Mouse (Mus musculus): ENCODE data around the gene Hspa4. TPM values are rescaled to one million over a fixed set of nuclear protein-coding genes. Genes with fewer than 3 reads are reported as not detected.

Gene Hspa4
- polyA plus RNA-seq, 1 experiment from 2014 or later, result 110 TPM

DNA sequence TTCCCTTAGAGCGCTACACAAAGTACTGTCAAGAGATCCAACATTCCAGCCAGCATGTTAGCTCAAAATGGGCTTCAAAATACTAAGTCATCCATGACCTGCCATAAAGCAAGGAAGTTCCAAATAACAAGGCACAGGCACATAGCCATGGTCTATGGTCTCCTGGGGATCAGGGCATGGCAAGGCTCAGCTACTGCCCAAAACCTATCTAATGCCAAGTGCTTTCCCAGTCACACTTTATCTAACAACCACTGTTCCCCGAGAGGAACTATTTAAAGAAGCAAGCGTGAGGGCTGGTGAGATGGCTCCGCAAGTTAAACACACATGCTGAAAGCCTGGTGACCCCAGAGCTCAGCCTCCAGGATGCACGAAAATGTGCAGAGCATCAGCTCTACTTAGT lies 26.9 kb downstream of the Hspa4 start:
- no peak for ATAC-seq (ENCODE audit: insufficient number of reproducible peaks, insufficient read depth, low FRiP score, low TSS enrichment)
- H3K36me3 ChIP-seq, result peaks cover 81% of the 10 kb centered on the region
- 92% methylated on average over 5 of the region's 5 CpGs for WGBS

DNA sequence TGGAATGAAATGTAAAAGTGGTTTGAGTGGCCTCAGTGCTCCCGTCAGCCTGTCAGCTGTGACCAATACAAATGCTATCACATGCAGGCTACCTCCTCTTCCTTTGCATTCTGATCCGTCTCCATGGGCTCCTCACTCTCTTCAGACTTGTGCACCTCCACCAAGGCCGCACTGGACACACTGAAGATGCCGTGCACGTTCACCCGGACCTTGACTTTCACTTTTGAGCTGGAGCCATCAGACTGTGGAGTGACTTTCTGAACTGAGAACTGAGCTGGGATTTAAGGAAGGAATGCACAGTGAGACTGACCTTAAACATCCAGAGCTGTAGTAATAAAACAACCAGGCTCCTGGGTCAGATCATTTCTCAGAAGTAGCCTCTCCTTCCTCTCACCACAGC lies 30.7 kb downstream of the Hspa4 start:
- Histone ChIP-seq H3K36me3 (peaks cover 93% of the 10 kb centered on the region), H3K4me1 (no peaks in the 10 kb centered on the region), H3K9me3 (no peaks in the 10 kb centered on the region), H3K27me3 (no peaks in the 10 kb centered on the region), H3K27ac (no peak overlapping the region), H3K9ac (no peak overlapping the region), H3K4me2 (replicated peaks) (no peak overlapping the region), H3K4me3 (no peak overlapping the region)
- WGBS, result 92% methylated on average over 6 of the region's 6 CpGs
- ATAC-seq (ENCODE audit: insufficient number of reproducible peaks, insufficient read depth, low FRiP score, low TSS enrichment), result no peak

More for the DNA sequence above, 26.9 kb downstream of the Hspa4 start:
- H3K4me2 ChIP-seq (replicated peaks), result no peak overlapping the region
- H3K4me1 ChIP-seq, result no peaks in the 10 kb centered on the region
- H3K4me3 ChIP-seq, result no peak overlapping the region
- no peak overlapping the region for H3K9ac ChIP-seq
- H3K27me3 ChIP-seq, result no peaks in the 10 kb centered on the region
- no peaks in the 10 kb centered on the region for H3K9me3 ChIP-seq
- no peak overlapping the region for H3K27ac ChIP-seq

DNA sequence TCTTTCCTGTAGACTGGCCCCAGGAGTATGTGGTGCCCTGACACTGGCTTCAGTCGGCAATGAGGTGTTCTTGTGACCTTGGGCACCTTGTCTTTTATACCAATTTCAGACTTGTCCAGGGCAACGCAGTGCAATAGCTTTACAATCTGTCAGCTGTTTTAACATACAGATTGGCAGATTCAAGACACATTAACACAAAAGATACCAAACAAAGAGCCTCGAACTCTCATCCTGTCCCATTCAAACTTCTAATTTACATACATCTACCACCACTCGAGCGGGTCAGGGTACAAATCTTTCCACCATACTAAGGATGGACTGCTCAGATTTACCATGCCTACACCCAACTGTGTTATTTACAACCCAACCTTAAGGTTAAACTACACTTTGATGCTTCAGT lies 39.7 kb downstream of the Hspa4 start:
- Histone ChIP-seq H3K27me3 (no peaks in the 10 kb centered on the region), H3K9me3 (no peaks in the 10 kb centered on the region), H3K4me1 (no peaks in the 10 kb centered on the region), H3K27ac (no peak overlapping the region), H3K36me3 (peaks cover 47% of the 10 kb centered on the region), H3K4me3 (no peak overlapping the region), H3K4me2 (replicated peaks) (no peak overlapping the region), H3K9ac (no peak overlapping the region)
- no peak for ATAC-seq (ENCODE audit: insufficient number of reproducible peaks, insufficient read depth, low FRiP score, low TSS enrichment)
- WGBS, result 84% methylated on average over 5 of the region's 5 CpGs

DNA sequence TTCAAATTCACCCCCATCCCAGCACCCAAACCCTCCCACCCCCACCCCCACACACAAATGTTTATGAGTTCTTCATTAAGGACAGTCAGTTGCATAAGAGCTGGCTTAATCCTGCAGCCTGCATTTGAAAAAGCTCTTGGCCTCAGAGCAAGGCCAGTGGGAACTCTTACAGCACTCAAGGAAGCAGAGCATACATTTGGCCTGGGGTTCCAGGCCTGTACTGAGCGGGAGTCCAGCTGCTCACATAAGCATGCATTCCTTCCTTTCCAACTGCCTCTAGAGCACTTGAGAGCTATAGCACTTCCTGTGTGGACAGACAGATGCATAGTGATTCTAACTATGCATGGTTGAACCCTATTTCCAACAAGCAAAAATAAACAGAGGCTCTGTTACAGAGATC lies 40.2 kb downstream of the Hspa4 start:
- H3K27ac ChIP-seq, result no peak overlapping the region
- no peak for ATAC-seq (ENCODE audit: insufficient number of reproducible peaks, insufficient read depth, low FRiP score, low TSS enrichment)
- 80% methylated on average over 1 of the region's 1 CpGs for WGBS

DNA sequence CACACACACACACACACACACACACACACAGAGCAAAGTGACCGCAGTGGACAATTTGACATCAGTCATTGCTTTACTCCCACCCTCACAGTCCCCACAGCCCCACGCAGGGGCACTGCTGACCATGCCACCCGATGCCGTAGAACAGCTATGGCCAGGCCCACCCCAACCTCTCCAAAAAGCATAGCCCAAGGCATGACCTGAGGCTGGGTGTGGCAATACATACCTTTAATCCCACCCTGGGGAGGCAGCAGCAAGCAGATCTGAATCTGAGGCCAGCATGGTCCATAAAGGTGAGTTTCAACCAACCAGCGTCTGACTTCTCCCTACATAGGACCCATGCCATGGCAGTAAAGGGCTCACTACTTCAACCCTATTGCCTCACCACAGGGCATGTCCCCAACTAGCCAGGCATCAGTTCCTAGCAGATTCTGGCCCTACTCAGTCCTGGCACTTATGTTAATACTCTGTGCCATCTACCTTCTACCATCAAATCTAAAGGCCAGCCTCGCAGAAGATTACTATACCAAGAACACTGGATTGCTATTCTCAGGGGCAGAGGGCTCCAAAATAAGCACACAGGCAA lies 41.1 kb downstream of the Hspa4 start:
- 89% methylated on average over 6 of the region's 6 CpGs for WGBS
- H3K4me1 ChIP-seq, result no peaks in the 10 kb centered on the region
- peaks cover 34% of the 10 kb centered on the region for H3K36me3 ChIP-seq
- no peaks in the 10 kb centered on the region for H3K27me3 ChIP-seq
- H3K4me2 ChIP-seq (replicated peaks), result no peak overlapping the region
- ATAC-seq (ENCODE audit: insufficient number of reproducible peaks, insufficient read depth, low FRiP score, low TSS enrichment), result no peak
- no peak overlapping the region for H3K9ac ChIP-seq
- H3K27ac ChIP-seq, result no peak overlapping the region
- no peaks in the 10 kb centered on the region for H3K9me3 ChIP-seq
- H3K4me3 ChIP-seq, result no peak overlapping the region

More for the DNA sequence above, 40.2 kb downstream of the Hspa4 start:
- Histone ChIP-seq H3K4me1 (no peaks in the 10 kb centered on the region), H3K27me3 (no peaks in the 10 kb centered on the region), H3K9me3 (no peaks in the 10 kb centered on the region), H3K4me2 (replicated peaks) (no peak overlapping the region), H3K9ac (no peak overlapping the region), H3K36me3 (peaks cover 42% of the 10 kb centered on the region), H3K4me3 (no peak overlapping the region)

DNA sequence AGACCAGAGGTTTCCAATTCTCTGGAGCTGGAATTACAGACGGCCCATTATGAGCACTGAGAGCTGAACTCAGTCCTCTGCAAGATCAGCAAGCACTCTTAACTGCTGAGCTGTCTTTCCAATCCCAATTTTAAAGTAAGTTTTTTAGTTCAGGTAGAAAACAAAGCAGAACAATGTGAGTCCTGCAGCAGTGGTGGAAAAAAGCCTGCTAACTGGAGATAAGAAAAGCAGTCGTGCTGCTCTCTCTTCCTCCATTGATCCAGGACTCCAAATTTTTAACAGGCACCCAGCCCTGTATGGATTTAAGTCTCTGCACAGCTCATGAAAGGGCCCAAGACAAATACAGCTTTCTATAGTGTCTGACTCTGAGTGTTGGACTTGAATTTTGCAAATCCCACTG lies 43.3 kb downstream of the Hspa4 start:
- no peak for ATAC-seq (ENCODE audit: insufficient number of reproducible peaks, insufficient read depth, low FRiP score, low TSS enrichment)
- H3K36me3 ChIP-seq, result peaks cover 17% of the 10 kb centered on the region
- no peak overlapping the region for H3K27ac ChIP-seq
- no peak overlapping the region for H3K4me3 ChIP-seq
- H3K27me3 ChIP-seq, result no peaks in the 10 kb centered on the region
- no peak overlapping the region for H3K4me2 ChIP-seq (replicated peaks)
- no peaks in the 10 kb centered on the region for H3K9me3 ChIP-seq
- no peaks in the 10 kb centered on the region for H3K4me1 ChIP-seq
- WGBS, result 69% methylated on average over 2 of the region's 2 CpGs
- H3K9ac ChIP-seq, result no peak overlapping the region

DNA sequence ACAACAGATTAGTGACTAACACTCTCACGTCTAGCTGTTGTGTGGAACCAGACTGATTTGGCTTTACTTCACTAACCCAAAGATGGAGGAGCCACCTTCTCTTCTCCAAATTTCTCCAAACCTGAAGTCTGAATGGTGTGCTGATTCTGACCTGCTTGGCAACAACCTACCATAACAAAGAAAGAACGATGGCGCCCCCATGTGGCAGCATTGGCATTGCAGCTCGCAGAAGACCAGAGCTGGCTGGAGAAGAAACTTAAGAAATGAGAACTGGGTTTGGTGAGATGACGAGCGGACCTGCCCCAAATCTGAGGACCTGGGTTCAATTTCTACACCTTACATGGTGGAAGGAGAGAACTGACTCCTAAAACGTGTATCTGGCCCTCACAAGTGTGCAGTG lies 45.3 kb downstream of the Hspa4 start:
- no peak for ATAC-seq (ENCODE audit: insufficient number of reproducible peaks, insufficient read depth, low FRiP score, low TSS enrichment)

DNA sequence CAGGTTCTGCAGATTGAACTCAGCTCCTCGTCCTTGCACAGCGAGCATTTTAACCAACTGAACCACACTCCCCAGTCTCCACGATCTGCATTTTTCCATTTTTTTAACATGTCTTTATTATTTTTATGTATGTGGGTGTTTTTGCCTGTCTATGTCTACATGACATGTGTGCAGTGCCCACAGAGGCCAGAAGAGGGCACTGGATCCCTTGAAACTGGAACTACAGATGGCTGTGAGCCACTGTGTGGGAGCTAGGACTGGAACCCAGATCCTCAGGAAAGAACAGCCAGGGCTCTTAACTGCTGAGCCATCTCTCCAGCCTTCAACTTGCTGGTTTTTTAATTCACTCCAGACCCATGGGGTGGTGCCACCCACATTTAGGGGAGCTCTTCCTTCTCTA lies 45.8 kb downstream of the Hspa4 start:
- no peaks in the 10 kb centered on the region for H3K27me3 ChIP-seq
- no peak overlapping the region for H3K4me3 ChIP-seq
- H3K36me3 ChIP-seq, result no peaks in the 10 kb centered on the region
- no peak overlapping the region for H3K27ac ChIP-seq
- H3K4me2 ChIP-seq (replicated peaks), result no peak overlapping the region
- H3K4me1 ChIP-seq, result no peaks in the 10 kb centered on the region
- no peak for ATAC-seq (ENCODE audit: insufficient number of reproducible peaks, insufficient read depth, low FRiP score, low TSS enrichment)
- H3K9me3 ChIP-seq, result no peaks in the 10 kb centered on the region
- H3K9ac ChIP-seq, result no peak overlapping the region
- 91% methylated on average over 3 of the region's 3 CpGs for WGBS

More for the DNA sequence above, 45.3 kb downstream of the Hspa4 start:
- Histone ChIP-seq H3K36me3 (no peaks in the 10 kb centered on the region), H3K4me3 (no peak overlapping the region), H3K27ac (no peak overlapping the region), H3K9me3 (no peaks in the 10 kb centered on the region), H3K9ac (no peak overlapping the region), H3K27me3 (no peaks in the 10 kb centered on the region), H3K4me2 (replicated peaks) (no peak overlapping the region), H3K4me1 (no peaks in the 10 kb centered on the region)
- 39% methylated on average over 7 of the region's 7 CpGs for WGBS

DNA sequence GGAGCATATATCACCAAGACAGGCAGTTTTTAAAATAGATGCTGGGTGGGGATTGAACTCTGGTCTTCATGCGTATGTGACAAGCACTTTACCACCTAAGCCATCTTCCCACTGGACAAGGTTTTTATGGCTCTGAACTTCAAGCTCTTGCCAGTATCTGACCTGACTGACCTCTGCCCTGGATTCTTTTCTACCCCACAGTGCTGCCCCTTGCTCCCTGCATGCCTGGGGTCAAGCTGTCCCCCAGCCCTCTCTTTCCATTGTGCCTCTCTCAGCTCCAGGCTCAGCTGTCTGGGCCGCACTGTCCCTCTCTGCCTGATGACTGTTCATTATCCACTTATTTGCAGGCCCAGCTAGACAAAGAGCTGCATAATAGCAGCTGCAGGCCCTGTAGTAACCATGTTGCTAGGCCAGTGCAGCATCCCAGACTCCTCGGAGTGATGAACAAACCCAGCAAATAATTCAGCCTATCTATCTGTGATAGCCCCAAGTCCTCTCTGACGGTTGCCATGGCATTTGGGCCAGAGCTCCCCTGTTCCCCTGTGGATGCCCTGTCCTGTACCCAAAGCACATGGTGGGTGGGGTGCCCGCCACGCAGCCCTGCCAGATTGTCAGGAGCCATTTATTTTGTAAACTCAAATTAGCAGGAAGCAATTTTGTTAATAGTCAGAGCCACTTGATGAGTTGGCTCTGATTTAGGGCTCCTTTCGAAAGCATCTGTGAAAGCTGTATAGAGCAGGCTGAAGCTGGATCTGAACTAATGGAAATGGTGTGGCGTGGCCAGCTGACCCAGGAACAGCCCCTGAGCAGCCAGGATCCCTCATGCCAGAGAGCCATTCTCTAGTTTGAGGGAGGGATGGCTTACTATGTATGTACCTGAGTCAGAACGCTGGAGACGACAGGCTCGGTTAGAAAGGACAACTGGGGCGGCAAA lies 47.8 kb downstream of the Hspa4 start:
- no peak overlapping the region for H3K9ac ChIP-seq
- no peaks in the 10 kb centered on the region for H3K27me3 ChIP-seq
- no peak overlapping the region for H3K27ac ChIP-seq
- no peaks in the 10 kb centered on the region for H3K9me3 ChIP-seq
- no peak for ATAC-seq (ENCODE audit: insufficient number of reproducible peaks, insufficient read depth, low FRiP score, low TSS enrichment)
- no peaks in the 10 kb centered on the region for H3K36me3 ChIP-seq
- H3K4me3 ChIP-seq, result no peak overlapping the region
- no peaks in the 10 kb centered on the region for H3K4me1 ChIP-seq
- 72% methylated on average over 12 of the region's 12 CpGs for WGBS
- no peak overlapping the region for H3K4me2 ChIP-seq (replicated peaks)

DNA sequence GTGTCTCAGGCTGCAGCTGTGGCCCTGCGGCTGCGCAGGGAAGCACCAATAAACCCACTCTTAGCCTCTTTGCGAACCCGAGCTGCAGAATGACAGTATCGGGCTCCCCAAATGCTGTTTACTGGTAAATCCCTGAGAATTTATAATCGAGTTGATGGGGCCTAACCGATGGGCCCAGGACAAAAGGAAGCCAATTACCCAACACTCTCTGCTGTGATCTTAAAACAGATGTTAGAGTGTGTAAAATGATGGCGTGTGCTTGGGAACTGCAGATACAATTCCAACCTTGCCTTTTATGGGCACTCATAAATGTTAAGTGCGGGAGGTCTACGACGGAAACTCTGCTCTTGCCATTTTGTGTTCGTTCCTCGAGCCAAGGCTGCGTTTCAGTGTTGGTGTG lies 49.5 kb downstream of the Hspa4 start:
- no peak for ATAC-seq (ENCODE audit: insufficient number of reproducible peaks, insufficient read depth, low FRiP score, low TSS enrichment)
- H3K4me2 ChIP-seq (replicated peaks), result no peak overlapping the region
- no peak overlapping the region for H3K9ac ChIP-seq
- WGBS, result 87% methylated on average over 14 of the region's 14 CpGs
- H3K4me3 ChIP-seq, result no peak overlapping the region
- no peaks in the 10 kb centered on the region for H3K36me3 ChIP-seq
- no peaks in the 10 kb centered on the region for H3K9me3 ChIP-seq
- no peak overlapping the region for H3K27ac ChIP-seq
- H3K4me1 ChIP-seq, result no peaks in the 10 kb centered on the region
- H3K27me3 ChIP-seq, result no peaks in the 10 kb centered on the region

DNA sequence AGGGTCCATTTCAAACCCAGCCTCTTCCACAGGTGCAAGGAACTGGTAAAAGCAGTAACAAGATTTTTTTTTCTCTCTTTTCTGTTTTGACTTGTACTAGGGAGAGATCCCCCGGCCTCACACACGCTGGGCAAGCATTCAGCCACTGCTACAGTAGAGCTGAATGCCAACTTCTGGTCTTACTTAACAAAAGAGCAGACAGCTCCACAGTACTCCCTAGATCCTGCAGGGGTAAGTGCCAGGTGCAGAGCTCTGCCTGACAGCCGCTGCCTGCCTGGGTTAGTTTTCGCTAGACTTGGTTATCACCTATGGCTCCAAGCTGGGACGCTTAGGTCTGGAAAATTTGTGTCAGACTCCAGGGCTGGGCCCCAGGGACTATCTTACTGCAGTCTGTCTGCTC lies 50.6 kb downstream of the Hspa4 start:
- H3K27ac ChIP-seq, result no peak overlapping the region
- ATAC-seq (ENCODE audit: insufficient number of reproducible peaks, insufficient read depth, low FRiP score, low TSS enrichment), result no peak

DNA sequence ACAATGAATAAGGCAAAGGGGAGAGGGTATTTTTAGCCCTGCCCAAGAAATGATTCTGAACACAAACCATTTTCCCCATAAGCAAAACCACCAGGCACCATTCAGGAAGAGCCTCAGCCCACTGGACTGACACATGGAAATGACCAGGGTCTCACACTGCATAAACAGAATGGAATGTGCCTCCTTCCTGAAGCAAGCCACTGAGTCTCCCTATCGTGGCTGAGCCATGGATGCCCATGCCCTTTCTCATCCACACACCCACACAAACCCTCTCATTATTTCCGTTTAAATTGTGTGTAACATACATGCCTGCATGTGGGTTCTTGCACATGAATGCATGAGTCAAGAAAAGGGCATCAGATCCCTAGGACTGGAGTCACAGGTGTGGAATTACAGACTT lies 54.7 kb downstream of the Hspa4 start:
- 61% methylated on average over 2 of the region's 2 CpGs for WGBS
- H3K9me3 ChIP-seq, result no peaks in the 10 kb centered on the region
- H3K36me3 ChIP-seq, result no peaks in the 10 kb centered on the region
- H3K27ac ChIP-seq, result no peak overlapping the region
- H3K27me3 ChIP-seq, result no peaks in the 10 kb centered on the region
- H3K4me2 ChIP-seq (replicated peaks), result no peak overlapping the region
- H3K9ac ChIP-seq, result no peak overlapping the region
- H3K4me1 ChIP-seq, result no peaks in the 10 kb centered on the region
- H3K4me3 ChIP-seq, result no peak overlapping the region
- no peak for ATAC-seq (ENCODE audit: insufficient number of reproducible peaks, insufficient read depth, low FRiP score, low TSS enrichment)

More for the DNA sequence above, 50.6 kb downstream of the Hspa4 start:
- no peaks in the 10 kb centered on the region for H3K27me3 ChIP-seq
- WGBS, result 74% methylated on average over 5 of the region's 5 CpGs
- H3K4me3 ChIP-seq, result no peak overlapping the region
- no peaks in the 10 kb centered on the region for H3K36me3 ChIP-seq
- H3K9me3 ChIP-seq, result no peaks in the 10 kb centered on the region
- no peaks in the 10 kb centered on the region for H3K4me1 ChIP-seq
- H3K4me2 ChIP-seq (replicated peaks), result no peak overlapping the region
- no peak overlapping the region for H3K9ac ChIP-seq
